Mouse (Mus musculus): ENCODE measurements around the gene Ap2s1.

- TF ChIP-seq POLR2A (IDR thresholded peaks at IDR 0.05; ENCODE audit: borderline replicate concordance, control insufficient read depth, low read depth, low read length) (no peak), CTCF (IDR thresholded peaks at IDR 0.05; ENCODE audit: control insufficient read depth, insufficient read depth, low read length) (no peak)
Measured at GRCm38 (mm10) chr7:16689196-16689595, 49.0 kb upstream of the Ap2s1 start.

All from bone marrow, adult 2 months (tissue).